Mouse (Mus musculus): ENCODE results near the gene Mlana. TPM values are rescaled to one million over a fixed set of nuclear protein-coding genes. Genes with fewer than 3 reads are reported as not detected.
A peak's percentile ranks its signal among the peaks of the same experiment; 100 is the strongest.

Mlana gene
- polyA plus RNA-seq, 1 experiment: not detected

DNA sequence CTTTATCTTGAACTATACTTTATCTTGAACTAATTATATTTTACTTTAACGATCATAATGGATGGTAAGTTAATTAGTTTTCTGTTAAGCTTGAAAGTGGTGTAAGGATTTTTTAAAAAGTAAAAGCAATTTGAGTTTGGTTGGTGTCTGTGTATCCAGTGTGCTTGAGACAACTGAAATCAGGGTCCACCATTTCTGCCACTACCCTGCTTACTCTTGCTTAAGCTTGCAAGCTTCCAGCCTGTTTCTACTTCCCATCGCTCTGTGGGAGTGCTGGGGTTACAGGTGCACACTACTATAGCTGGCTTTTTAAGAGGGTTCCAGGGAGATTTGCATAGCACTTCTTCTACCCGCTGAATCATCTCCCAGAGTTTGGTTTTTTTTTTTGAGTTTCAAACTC lies 11.8 kb downstream of the Mlana start:
- no peak overlapping the region for H3K27ac ChIP-seq (ENCODE audit: control insufficient read depth, insufficient read depth, low read depth, low read length)
- no peaks in the 10 kb centered on the region for H3K27me3 ChIP-seq (ENCODE audit: control insufficient read depth, insufficient read depth, low read length)
- peaks cover 5% of the 10 kb centered on the region for H3K4me1 ChIP-seq (ENCODE audit: control insufficient read depth, insufficient read depth, low read length)
- TF ChIP-seq POLR2A (IDR thresholded peaks at IDR 0.05; ENCODE audit: control insufficient read depth, low read depth, low read length) (no peak), CTCF (IDR thresholded peaks at IDR 0.05; ENCODE audit: control insufficient read depth, insufficient read depth, insufficient replicate concordance, low read depth, low read length) (no peak)
- H3K4me3 ChIP-seq (ENCODE audit: control insufficient read depth, low read depth, low read length): no peak overlapping the region
- H3K36me3 ChIP-seq (ENCODE audit: control insufficient read depth, insufficient read depth, low read length): no peaks in the 10 kb centered on the region

DNA sequence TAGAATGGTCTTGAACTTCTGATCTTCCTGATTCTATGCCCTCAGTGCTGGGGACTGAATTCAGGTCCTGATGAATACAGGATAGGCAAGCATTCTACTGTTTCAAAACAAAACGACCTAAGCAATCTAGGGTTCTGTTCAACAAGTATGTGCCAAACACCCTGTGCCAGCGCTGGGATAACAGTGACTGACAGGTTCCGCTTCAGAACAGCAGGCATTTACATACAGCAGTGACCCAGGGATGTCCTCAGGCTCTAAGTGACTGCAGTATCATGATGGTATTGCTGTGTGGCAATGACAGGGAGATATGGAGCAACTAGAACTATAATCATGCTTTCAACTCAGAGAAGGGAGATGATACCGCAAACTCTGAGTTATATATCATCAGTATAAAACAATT lies 15.8 kb downstream of the Mlana start:
- H3K27ac ChIP-seq (ENCODE audit: control insufficient read depth, insufficient read depth, low read depth, low read length): no peak overlapping the region
- H3K4me3 ChIP-seq (ENCODE audit: control insufficient read depth, low read depth, low read length): no peak overlapping the region
- H3K27me3 ChIP-seq (ENCODE audit: control insufficient read depth, insufficient read depth, low read length): no peaks in the 10 kb centered on the region

GRCm38 (mm10) chr19:29717854-29718253 lies 20.2 kb downstream of the Mlana start:
- H3K4me1 ChIP-seq (ENCODE audit: control insufficient read depth, insufficient read depth, low read length): no peaks in the 10 kb centered on the region
- no peak overlapping the region; the same call in 1 of the 2 replicates for H3K4me3 ChIP-seq (ENCODE audit: control insufficient read depth, low read depth, low read length)
- H3K27ac ChIP-seq (ENCODE audit: control insufficient read depth, insufficient read depth, low read depth, low read length): no peak overlapping the region
- peaks cover 4% of the 10 kb centered on the region for H3K36me3 ChIP-seq (ENCODE audit: control insufficient read depth, insufficient read depth, low read length)
- H3K27me3 ChIP-seq (ENCODE audit: control insufficient read depth, insufficient read depth, low read length): no peaks in the 10 kb centered on the region
- TF ChIP-seq POLR2A (IDR thresholded peaks at IDR 0.05; ENCODE audit: control insufficient read depth, low read depth, low read length) (no peak), CTCF (IDR thresholded peaks at IDR 0.05; ENCODE audit: control insufficient read depth, insufficient read depth, insufficient replicate concordance, low read depth, low read length) (no peak)

More for the DNA sequence above, 15.8 kb downstream of the Mlana start:
- peaks cover 1% of the 10 kb centered on the region; the same call in 1 of the 2 replicates for H3K4me1 ChIP-seq (ENCODE audit: control insufficient read depth, insufficient read depth, low read length)
- TF ChIP-seq POLR2A (IDR thresholded peaks at IDR 0.05; ENCODE audit: control insufficient read depth, low read depth, low read length) (no peak), CTCF (IDR thresholded peaks at IDR 0.05; ENCODE audit: control insufficient read depth, insufficient read depth, insufficient replicate concordance, low read depth, low read length) (no peak)
- peaks cover 2% of the 10 kb centered on the region; the same call in 1 of the 2 replicates for H3K36me3 ChIP-seq (ENCODE audit: control insufficient read depth, insufficient read depth, low read length)

DNA sequence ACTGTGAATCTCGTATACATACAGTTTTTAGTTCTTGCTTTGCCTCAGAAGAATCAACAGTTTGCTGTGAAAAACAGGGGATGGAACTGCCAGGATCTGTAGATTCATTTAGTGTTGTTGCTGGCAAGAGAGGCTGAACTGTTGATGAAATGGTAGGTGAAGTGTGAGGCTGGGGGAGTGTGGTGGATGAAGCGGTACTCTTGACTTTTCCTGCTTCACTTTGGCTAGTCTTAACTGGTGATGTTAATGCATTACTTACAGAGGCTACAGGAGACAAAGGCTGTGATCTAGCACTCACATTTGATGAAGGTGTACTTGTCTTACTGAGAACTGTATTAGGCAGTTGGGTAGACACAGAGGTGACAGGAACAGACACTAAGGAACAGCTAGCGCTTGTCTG lies 20.9 kb downstream of the Mlana start:
- Histone ChIP-seq H3K27me3 (ENCODE audit: control insufficient read depth, insufficient read depth, low read length) (no peaks in the 10 kb centered on the region), H3K4me1 (ENCODE audit: control insufficient read depth, insufficient read depth, low read length) (no peaks in the 10 kb centered on the region)
- no peak for TF ChIP-seq POLR2A (IDR thresholded peaks at IDR 0.05; ENCODE audit: control insufficient read depth, low read depth, low read length)

DNA sequence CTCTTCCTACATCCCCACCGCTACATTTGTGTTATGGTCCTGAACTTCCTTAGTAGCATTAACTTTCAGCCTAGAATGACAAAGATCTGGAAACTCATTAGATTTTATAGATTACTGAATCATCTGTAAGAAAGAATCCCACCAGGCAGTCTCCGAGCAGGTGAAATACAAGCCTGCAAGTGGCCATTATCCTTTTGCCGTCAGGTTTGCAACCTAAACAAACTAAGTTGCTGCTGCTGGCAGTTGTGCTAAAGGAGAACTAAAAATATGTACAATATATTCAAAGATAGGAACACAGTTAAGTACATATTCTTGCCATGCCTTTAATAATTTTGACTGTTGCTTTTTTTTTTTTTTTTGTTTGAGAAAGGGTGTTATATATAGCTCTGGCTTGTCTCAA lies 37.8 kb downstream of the Mlana start:
- H3K27me3 ChIP-seq (ENCODE audit: control insufficient read depth, insufficient read depth, low read length): no peaks in the 10 kb centered on the region
- H3K36me3 ChIP-seq (ENCODE audit: control insufficient read depth, insufficient read depth, low read length): no peaks in the 10 kb centered on the region
- H3K4me1 ChIP-seq (ENCODE audit: control insufficient read depth, insufficient read depth, low read length): no peaks in the 10 kb centered on the region
- H3K27ac ChIP-seq (ENCODE audit: control insufficient read depth, insufficient read depth, low read depth, low read length): no peak overlapping the region
- no peak overlapping the region for H3K4me3 ChIP-seq (ENCODE audit: control insufficient read depth, low read depth, low read length)
- no peak for TF ChIP-seq CTCF (IDR thresholded peaks at IDR 0.05; ENCODE audit: control insufficient read depth, insufficient read depth, insufficient replicate concordance, low read depth, low read length)
- no peak for TF ChIP-seq POLR2A (IDR thresholded peaks at IDR 0.05; ENCODE audit: control insufficient read depth, low read depth, low read length)

More for the DNA sequence above, 20.9 kb downstream of the Mlana start:
- H3K27ac ChIP-seq (ENCODE audit: control insufficient read depth, insufficient read depth, low read depth, low read length): no peak overlapping the region
- peak overlapping the region; percentile 50; the same call in 1 of the 2 replicates for H3K4me3 ChIP-seq (ENCODE audit: control insufficient read depth, low read depth, low read length)
- peaks cover 4% of the 10 kb centered on the region for H3K36me3 ChIP-seq (ENCODE audit: control insufficient read depth, insufficient read depth, low read length)

- no peaks in the 10 kb centered on the region for H3K4me1 ChIP-seq (ENCODE audit: control insufficient read depth, insufficient read depth, low read length)
- H3K36me3 ChIP-seq (ENCODE audit: control insufficient read depth, insufficient read depth, low read length): no peaks in the 10 kb centered on the region
- H3K4me3 ChIP-seq (ENCODE audit: control insufficient read depth, low read depth, low read length): no peak overlapping the region
- H3K27ac ChIP-seq (ENCODE audit: control insufficient read depth, insufficient read depth, low read depth, low read length): no peak overlapping the region
- H3K27me3 ChIP-seq (ENCODE audit: control insufficient read depth, insufficient read depth, low read length): no peaks in the 10 kb centered on the region
- no peak for TF ChIP-seq CTCF (IDR thresholded peaks at IDR 0.05; ENCODE audit: control insufficient read depth, insufficient read depth, insufficient replicate concordance, low read depth, low read length)
Measured at GRCm38 (mm10) chr19:29739608-29740007, 42.0 kb downstream of the Mlana start.

DNA sequence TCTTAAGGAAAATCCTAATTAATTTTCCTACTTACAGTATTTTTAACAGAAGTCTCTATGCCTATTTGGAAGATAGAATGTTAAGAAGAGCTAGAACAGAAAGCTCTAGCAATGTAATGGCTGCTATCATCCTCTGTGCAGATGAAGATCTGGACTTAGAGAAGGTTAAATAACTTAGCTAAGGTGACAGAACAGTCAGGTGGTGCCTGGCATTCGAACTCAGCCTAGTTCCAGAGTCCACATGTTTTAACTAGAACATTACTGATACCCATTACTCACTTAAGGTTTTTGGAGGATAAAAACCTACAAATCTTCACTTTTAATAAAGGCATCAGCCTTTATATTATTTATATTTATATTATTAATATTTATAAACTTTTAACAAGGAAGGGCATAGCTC lies 43.0 kb downstream of the Mlana start:
- TF ChIP-seq POLR2A (IDR thresholded peaks at IDR 0.05; ENCODE audit: control insufficient read depth, low read depth, low read length) (no peak), CTCF (IDR thresholded peaks at IDR 0.05; ENCODE audit: control insufficient read depth, insufficient read depth, insufficient replicate concordance, low read depth, low read length) (no peak)
- no peaks in the 10 kb centered on the region for H3K4me1 ChIP-seq (ENCODE audit: control insufficient read depth, insufficient read depth, low read length)
- H3K36me3 ChIP-seq (ENCODE audit: control insufficient read depth, insufficient read depth, low read length): no peaks in the 10 kb centered on the region
- H3K27me3 ChIP-seq (ENCODE audit: control insufficient read depth, insufficient read depth, low read length): no peaks in the 10 kb centered on the region
- no peak overlapping the region for H3K27ac ChIP-seq (ENCODE audit: control insufficient read depth, insufficient read depth, low read depth, low read length)
- H3K4me3 ChIP-seq (ENCODE audit: control insufficient read depth, low read depth, low read length): no peak overlapping the region

GRCm38 (mm10) chr19:29743531-29743930 lies 45.9 kb downstream of the Mlana start:
- no peaks in the 10 kb centered on the region for H3K4me1 ChIP-seq (ENCODE audit: control insufficient read depth, insufficient read depth, low read length)
- TF ChIP-seq CTCF (IDR thresholded peaks at IDR 0.05; ENCODE audit: control insufficient read depth, insufficient read depth, insufficient replicate concordance, low read depth, low read length) (no peak), POLR2A (IDR thresholded peaks at IDR 0.05; ENCODE audit: control insufficient read depth, low read depth, low read length) (no peak)
- H3K4me3 ChIP-seq (ENCODE audit: control insufficient read depth, low read depth, low read length): no peak overlapping the region
- H3K36me3 ChIP-seq (ENCODE audit: control insufficient read depth, insufficient read depth, low read length): no peaks in the 10 kb centered on the region
- no peaks in the 10 kb centered on the region for H3K27me3 ChIP-seq (ENCODE audit: control insufficient read depth, insufficient read depth, low read length)
- no peak overlapping the region for H3K27ac ChIP-seq (ENCODE audit: control insufficient read depth, insufficient read depth, low read depth, low read length)

Measured in testis, adult 2 months (tissue).